Mouse (Mus musculus): ENCODE data around the gene 1700012P22Rik. TPM values are rescaled to one million over a fixed set of nuclear protein-coding genes. Genes with fewer than 3 reads are reported as not detected.
A peak's percentile ranks its signal among the peaks of the same experiment; 100 is the strongest.

The 1700012P22Rik gene
- polyA plus RNA-seq, 1 experiment from 2014 or later, result not detected

DNA sequence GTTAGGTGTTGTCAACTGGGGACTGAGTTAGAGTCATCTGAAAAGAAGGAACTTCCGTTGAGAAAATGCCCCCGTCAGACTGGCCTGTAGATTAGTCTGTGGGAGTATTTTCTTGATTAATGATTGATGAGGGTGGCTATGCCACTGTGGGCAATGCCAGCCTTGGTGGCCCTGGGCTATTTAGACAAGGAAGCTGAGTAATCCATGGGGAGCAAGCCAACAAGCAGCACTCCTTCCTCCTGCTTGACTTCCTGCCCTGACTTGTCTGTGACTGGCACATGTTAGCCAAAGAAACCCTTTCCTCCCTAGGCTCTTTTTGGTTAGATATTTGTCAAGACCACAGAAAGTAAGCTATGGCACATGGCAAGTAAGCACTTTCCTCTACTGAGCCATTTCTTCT, 7.8 kb downstream of the 1700012P22Rik start:
- no peak for DNase-seq (ENCODE audit: low spot score)
- 86% methylated on average over 2 of the region's 2 CpGs for whole genome bisulfite sequencing

DNA sequence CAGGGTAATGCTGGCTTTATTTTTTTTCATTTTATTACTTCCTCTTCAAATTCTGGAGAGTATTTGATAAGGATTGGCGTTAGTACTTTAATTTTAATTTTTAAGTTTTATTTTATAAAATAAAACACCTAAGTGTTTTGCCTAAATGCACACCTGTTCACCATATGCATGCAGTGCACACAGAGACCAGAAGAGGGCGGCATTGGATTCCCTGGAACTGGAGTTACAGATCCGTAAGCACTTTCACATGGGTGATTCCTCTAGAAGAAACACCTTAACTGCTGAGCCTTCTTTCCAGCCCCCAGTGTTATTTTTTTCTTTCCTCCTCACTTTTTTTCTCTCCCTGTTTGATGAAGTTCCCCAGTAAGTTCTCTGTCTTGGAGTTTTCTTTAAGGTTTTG, 9.7 kb downstream of the 1700012P22Rik start:
- Histone ChIP-seq H3K27ac (replicated peaks; ENCODE audit: low read depth, low read length) (no peak overlapping the region), H3K36me3 (ENCODE audit: control insufficient read depth, insufficient read depth, low read length) (no peaks in the 10 kb centered on the region), H3K27me3 (ENCODE audit: control insufficient read depth, insufficient read depth, low read length) (no peaks in the 10 kb centered on the region), H3K4me2 (ENCODE audit: low read depth, severe bottlenecking) (no peak overlapping the region), H3K9me3 (ENCODE audit: control insufficient read depth, low read length) (no peaks in the 10 kb centered on the region), H3K4me3 (ENCODE audit: low read depth, low read length) (no peak overlapping the region), H3K9ac (ENCODE audit: low read length) (no peak overlapping the region), H3K4me1 (ENCODE audit: control insufficient read depth, insufficient read depth, low read length) (no peaks in the 10 kb centered on the region)
- WGBS, result 16% methylated on average over 3 of the region's 3 CpGs
- ATAC-seq (ENCODE audit: insufficient number of reproducible peaks, low FRiP score, low TSS enrichment, low read depth) (no peak), DNase-seq (ENCODE audit: low spot score) (peak; percentile 41)

More for the DNA sequence above, 7.8 kb downstream of the 1700012P22Rik start:
- Histone ChIP-seq H3K4me3 (ENCODE audit: low read depth, low read length) (no peak overlapping the region), H3K4me1 (ENCODE audit: control insufficient read depth, insufficient read depth, low read length) (no peaks in the 10 kb centered on the region), H3K9ac (ENCODE audit: low read length) (no peak overlapping the region), H3K4me2 (ENCODE audit: low read depth, severe bottlenecking) (no peak overlapping the region), H3K27ac (replicated peaks; ENCODE audit: low read depth, low read length) (no peak overlapping the region), H3K9me3 (ENCODE audit: control insufficient read depth, low read length) (no peaks in the 10 kb centered on the region), H3K36me3 (ENCODE audit: control insufficient read depth, insufficient read depth, low read length) (no peaks in the 10 kb centered on the region), H3K27me3 (ENCODE audit: control insufficient read depth, insufficient read depth, low read length) (no peaks in the 10 kb centered on the region)
- no peak for ATAC-seq (ENCODE audit: insufficient number of reproducible peaks, low FRiP score, low TSS enrichment, low read depth)

DNA sequence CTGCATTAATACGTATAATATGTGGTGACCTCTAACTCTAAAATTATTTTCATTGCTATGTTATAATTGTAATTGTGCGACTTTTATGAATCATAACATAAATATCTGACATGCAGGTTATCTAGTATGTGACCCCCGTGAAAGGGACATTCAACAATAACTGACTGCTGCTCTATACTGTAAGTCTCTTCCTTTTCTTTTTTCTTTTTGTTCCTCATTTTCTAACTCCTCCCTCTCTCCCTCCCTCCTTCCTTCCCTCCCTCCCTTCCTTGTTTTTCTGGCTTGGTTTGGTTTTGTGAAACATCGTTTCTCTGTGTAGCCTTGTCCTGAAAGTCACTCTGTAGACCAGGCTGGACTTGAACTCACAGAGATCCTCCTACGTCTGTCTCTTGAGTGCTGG, 14.0 kb downstream of the 1700012P22Rik start:
- 83% methylated on average over 5 of the region's 5 CpGs for WGBS
- Histone ChIP-seq H3K36me3 (ENCODE audit: control insufficient read depth, insufficient read depth, low read length) (no peaks in the 10 kb centered on the region), H3K9ac (ENCODE audit: low read length) (no peak overlapping the region), H3K27ac (replicated peaks; ENCODE audit: low read depth, low read length) (no peak overlapping the region), H3K9me3 (ENCODE audit: control insufficient read depth, low read length) (no peaks in the 10 kb centered on the region), H3K4me3 (ENCODE audit: low read depth, low read length) (no peak overlapping the region), H3K27me3 (ENCODE audit: control insufficient read depth, insufficient read depth, low read length) (no peaks in the 10 kb centered on the region), H3K4me1 (ENCODE audit: control insufficient read depth, insufficient read depth, low read length) (no peaks in the 10 kb centered on the region), H3K4me2 (ENCODE audit: low read depth, severe bottlenecking) (no peak overlapping the region)
- no peak for ATAC-seq (ENCODE audit: insufficient number of reproducible peaks, low FRiP score, low TSS enrichment, low read depth)
- no peak for DNase-seq (ENCODE audit: low spot score)

DNA sequence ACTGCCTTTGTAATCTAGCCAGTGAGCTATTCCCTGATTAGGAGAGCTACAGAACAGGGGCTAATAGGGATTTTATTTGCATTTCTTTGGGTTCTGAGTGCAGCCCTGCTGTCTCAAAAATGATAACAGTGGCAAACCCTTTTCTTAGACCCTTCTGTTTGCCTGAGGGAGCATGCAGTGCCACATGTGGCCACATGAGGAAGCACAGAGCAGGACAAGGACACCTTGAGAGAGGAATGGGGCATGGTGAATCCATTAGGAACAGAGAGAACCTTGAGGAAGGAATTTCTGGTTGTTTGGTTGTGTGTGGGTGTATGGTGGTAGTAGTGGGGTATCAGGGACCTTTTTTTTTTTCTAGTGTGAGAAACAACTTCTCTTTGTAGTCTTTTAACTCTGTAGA, 17.9 kb downstream of the 1700012P22Rik start:
- no peak for ATAC-seq (ENCODE audit: insufficient number of reproducible peaks, low FRiP score, low TSS enrichment, low read depth)
- Histone ChIP-seq H3K36me3 (ENCODE audit: control insufficient read depth, insufficient read depth, low read length) (no peaks in the 10 kb centered on the region), H3K4me2 (ENCODE audit: low read depth, severe bottlenecking) (no peak overlapping the region)

GRCm38 (mm10) chr4:144408290-144408689, 30.3 kb downstream of the 1700012P22Rik start, which contains the start of gene Pramef12:
Gene Pramef12, minus strand, starts transcription at chr4:144408464.
- no peak within 1 kb of the TSS for H3K9ac ChIP-seq (ENCODE audit: low read length)

More for the DNA sequence above, 17.9 kb downstream of the 1700012P22Rik start:
- Histone ChIP-seq H3K9me3 (ENCODE audit: control insufficient read depth, low read length) (no peaks in the 10 kb centered on the region), H3K4me1 (ENCODE audit: control insufficient read depth, insufficient read depth, low read length) (no peaks in the 10 kb centered on the region), H3K4me3 (ENCODE audit: low read depth, low read length) (no peak overlapping the region), H3K9ac (ENCODE audit: low read length) (no peak overlapping the region), H3K27me3 (ENCODE audit: control insufficient read depth, insufficient read depth, low read length) (no peaks in the 10 kb centered on the region), H3K27ac (replicated peaks; ENCODE audit: low read depth, low read length) (no peak overlapping the region)
- no peak for DNase-seq (ENCODE audit: low spot score)

GRCm38 (mm10) chr4:144406261-144406660, 32.3 kb downstream of the 1700012P22Rik start:
- Histone ChIP-seq H3K4me2 (ENCODE audit: low read depth, severe bottlenecking) (no peak overlapping the region), H3K4me1 (ENCODE audit: control insufficient read depth, insufficient read depth, low read length) (no peaks in the 10 kb centered on the region), H3K36me3 (ENCODE audit: control insufficient read depth, insufficient read depth, low read length) (no peaks in the 10 kb centered on the region), H3K9me3 (ENCODE audit: control insufficient read depth, low read length) (no peaks in the 10 kb centered on the region), H3K27ac (replicated peaks; ENCODE audit: low read depth, low read length) (no peak overlapping the region), H3K4me3 (ENCODE audit: low read depth, low read length) (no peak overlapping the region), H3K9ac (ENCODE audit: low read length) (no peak overlapping the region), H3K27me3 (ENCODE audit: control insufficient read depth, insufficient read depth, low read length) (no peaks in the 10 kb centered on the region)
- no peak for ATAC-seq (ENCODE audit: insufficient number of reproducible peaks, low FRiP score, low TSS enrichment, low read depth)
- WGBS, result 66% methylated on average over 3 of the region's 3 CpGs
- no peak for DNase-seq (ENCODE audit: low spot score)

More at GRCm38 (mm10) chr4:144408290-144408689, 30.3 kb downstream of the 1700012P22Rik start, which contains the start of gene Pramef12:
- 71% methylated on average over 9 of the region's 9 CpGs for WGBS
- no peaks in the 10 kb centered on the region for H3K9me3 ChIP-seq (ENCODE audit: control insufficient read depth, low read length)
- H3K27me3 ChIP-seq (ENCODE audit: control insufficient read depth, insufficient read depth, low read length), result no peaks in the 10 kb centered on the region
- no peaks in the 10 kb centered on the region for H3K36me3 ChIP-seq (ENCODE audit: control insufficient read depth, insufficient read depth, low read length)
- no peak for ATAC-seq (ENCODE audit: insufficient number of reproducible peaks, low FRiP score, low TSS enrichment, low read depth)
- no peak for DNase-seq (ENCODE audit: low spot score)
- H3K4me2 ChIP-seq (ENCODE audit: low read depth, severe bottlenecking), result no peak within 1 kb of the TSS
- no peak within 1 kb of the TSS for H3K27ac ChIP-seq (replicated peaks; ENCODE audit: low read depth, low read length)
- no peak within 1 kb of the TSS for H3K4me3 ChIP-seq (ENCODE audit: low read depth, low read length)
- no peaks in the 10 kb centered on the region for H3K4me1 ChIP-seq (ENCODE audit: control insufficient read depth, insufficient read depth, low read length)

- Histone ChIP-seq H3K4me1 (ENCODE audit: control insufficient read depth, insufficient read depth, low read length) (no peaks in the 10 kb centered on the region), H3K9ac (ENCODE audit: low read length) (0 out of 2 replicates have a peak overlapping the region, but pooled peaks have one; percentile 35), H3K4me2 (ENCODE audit: low read depth, severe bottlenecking) (peak overlapping the region; percentile 39; the same call in 1 of the 2 replicates), H3K27ac (replicated peaks; ENCODE audit: low read depth, low read length) (peak overlapping the region; percentile 48; the same call in 1 of the 2 replicates), H3K27me3 (ENCODE audit: control insufficient read depth, insufficient read depth, low read length) (no peaks in the 10 kb centered on the region), H3K4me3 (ENCODE audit: low read depth, low read length) (peak overlapping the region; percentile 25), H3K36me3 (ENCODE audit: control insufficient read depth, insufficient read depth, low read length) (no peaks in the 10 kb centered on the region), H3K9me3 (ENCODE audit: control insufficient read depth, low read length) (no peaks in the 10 kb centered on the region)
- ATAC-seq (ENCODE audit: insufficient number of reproducible peaks, low FRiP score, low TSS enrichment, low read depth) (peak; percentile 92), DNase-seq (ENCODE audit: low spot score) (peak; percentile 81)
- 5% methylated on average over 17 of the region's 17 CpGs for WGBS
Measured at GRCm38 (mm10) chr4:144404456-144405086, 34.0 kb downstream of the 1700012P22Rik start.

DNA sequence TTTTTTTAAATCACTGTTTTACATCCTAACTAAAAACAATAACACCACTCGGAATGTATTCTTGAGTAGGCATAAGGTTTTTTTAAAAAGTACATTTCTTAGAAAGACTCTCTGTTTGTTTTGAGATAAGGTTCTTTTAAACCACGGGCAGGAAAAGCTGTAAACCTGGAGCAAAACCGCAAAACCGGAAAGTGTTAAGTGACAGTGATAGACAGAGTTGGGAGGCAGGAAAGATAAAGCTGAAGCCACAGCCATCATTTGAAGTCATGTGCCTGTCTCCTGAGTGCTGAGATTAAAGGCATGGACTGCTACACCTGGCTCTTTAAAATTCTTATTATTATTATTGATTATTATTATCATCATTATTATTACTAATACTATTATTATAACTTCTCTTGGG, 35.9 kb downstream of the 1700012P22Rik start:
- H3K36me3 ChIP-seq (ENCODE audit: control insufficient read depth, insufficient read depth, low read length), result no peaks in the 10 kb centered on the region
- no peaks in the 10 kb centered on the region for H3K27me3 ChIP-seq (ENCODE audit: control insufficient read depth, insufficient read depth, low read length)
- no peak overlapping the region for H3K4me2 ChIP-seq (ENCODE audit: low read depth, severe bottlenecking)
- WGBS, result 63% methylated on average over 4 of the region's 4 CpGs
- no peak overlapping the region for H3K9ac ChIP-seq (ENCODE audit: low read length)
- DNase-seq (ENCODE audit: low spot score) (no peak), ATAC-seq (ENCODE audit: insufficient number of reproducible peaks, low FRiP score, low TSS enrichment, low read depth) (no peak)
- H3K27ac ChIP-seq (replicated peaks; ENCODE audit: low read depth, low read length), result no peak overlapping the region
- no peaks in the 10 kb centered on the region for H3K9me3 ChIP-seq (ENCODE audit: control insufficient read depth, low read length)
- H3K4me3 ChIP-seq (ENCODE audit: low read depth, low read length), result no peak overlapping the region
- no peaks in the 10 kb centered on the region for H3K4me1 ChIP-seq (ENCODE audit: control insufficient read depth, insufficient read depth, low read length)

DNA sequence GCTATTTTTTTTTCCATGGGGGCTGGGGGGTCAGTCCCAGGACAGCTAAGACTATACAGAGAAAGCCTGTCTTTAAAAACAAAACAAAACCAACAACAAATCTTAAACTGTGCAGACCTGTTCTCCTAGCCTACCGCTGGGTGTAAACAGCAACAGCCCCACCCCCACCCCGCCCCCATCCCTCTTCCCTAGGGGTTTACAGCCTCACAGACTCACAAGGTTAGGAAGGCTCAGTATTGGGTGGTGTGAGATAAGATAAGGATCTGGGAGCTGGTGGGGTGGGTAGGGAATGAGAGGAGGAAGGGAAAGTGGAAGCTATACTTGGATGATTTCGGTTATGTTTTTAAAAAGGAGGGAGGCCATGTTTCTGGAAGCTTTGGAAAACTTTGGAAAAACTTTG, 42.3 kb downstream of the 1700012P22Rik start:
- no peaks in the 10 kb centered on the region for H3K36me3 ChIP-seq (ENCODE audit: control insufficient read depth, insufficient read depth, low read length)
- no peak for DNase-seq (ENCODE audit: low spot score)
- H3K9ac ChIP-seq (ENCODE audit: low read length), result no peak overlapping the region
- no peaks in the 10 kb centered on the region for H3K9me3 ChIP-seq (ENCODE audit: control insufficient read depth, low read length)
- no peak overlapping the region for H3K4me3 ChIP-seq (ENCODE audit: low read depth, low read length)
- no peaks in the 10 kb centered on the region for H3K27me3 ChIP-seq (ENCODE audit: control insufficient read depth, insufficient read depth, low read length)
- no peak overlapping the region for H3K27ac ChIP-seq (replicated peaks; ENCODE audit: low read depth, low read length)
- no peak for ATAC-seq (ENCODE audit: insufficient number of reproducible peaks, low FRiP score, low TSS enrichment, low read depth)
- WGBS, result 22% methylated on average over 3 of the region's 3 CpGs
- H3K4me2 ChIP-seq (ENCODE audit: low read depth, severe bottlenecking), result no peak overlapping the region
- no peaks in the 10 kb centered on the region for H3K4me1 ChIP-seq (ENCODE audit: control insufficient read depth, insufficient read depth, low read length)
